Mouse (Mus musculus): ENCODE results near the gene Hp1bp3. TPM values are rescaled to one million over a fixed set of nuclear protein-coding genes. Genes with fewer than 3 reads are reported as not detected.
A peak's percentile ranks its signal among the peaks of the same experiment; 100 is the strongest.

Hp1bp3 gene
- 199 and 209 TPM in 2 replicates for polyA plus RNA-seq (2015; fragmentation: Nextera tagmentation; extraction: Ambion mirVana)

- Histone ChIP-seq H3K36me3 (ENCODE audit: control insufficient read depth, insufficient read depth, low read length) (no peaks in the 10 kb centered on the region), H3K9ac (ENCODE audit: low read depth, low read length) (peak within 1 kb of the TSS; percentile 97), H3K4me2 (ENCODE audit: low read length) (peak within 1 kb of the TSS; percentile 80), H3K4me1 (ENCODE audit: control insufficient read depth, insufficient read depth, low read length) (peaks cover 31% of the 10 kb centered on the region), H3K9me3 (replicated peaks; ENCODE audit: control insufficient read depth, low read length, poor library complexity, severe bottlenecking) (no peaks in the 10 kb centered on the region), H3K27me3 (ENCODE audit: control insufficient read depth, insufficient read depth, low read depth, low read length) (no peaks in the 10 kb centered on the region), H3K4me3 (ENCODE audit: low read depth, low read length) (peak within 1 kb of the TSS; percentile 68), H3K27ac (ENCODE audit: low read length) (peak within 1 kb of the TSS; percentile 100)
- WGBS = under 1% methylated on average over 58 of the region's 84 CpGs
- ATAC-seq = peak; percentile 80
These were observed at the start of gene Hp1bp3 for GRCm38 (mm10) chr4:138216200-138216890. TSS of gene Hp1bp3 (plus strand) at chr4:138216296.

DNA sequence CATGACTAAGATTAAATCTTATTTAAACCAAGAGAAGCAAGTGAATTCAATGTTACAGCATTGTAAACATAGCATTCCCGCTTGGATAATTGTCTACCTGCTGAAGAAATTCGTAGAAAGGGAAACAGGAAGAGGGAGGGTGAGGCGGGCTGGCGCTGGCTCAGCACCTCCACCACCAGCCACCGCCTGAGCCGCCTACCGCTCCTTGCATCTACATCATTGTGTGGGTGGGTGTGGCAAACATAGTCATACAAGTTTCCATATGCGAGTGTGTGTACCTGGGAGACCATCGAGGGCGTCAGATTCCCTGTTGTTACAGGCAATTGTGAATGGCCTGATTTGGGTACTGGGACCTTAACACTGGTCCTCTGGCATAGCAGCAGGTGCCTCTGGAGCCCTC, 49.6 kb upstream of the Hp1bp3 start:
- WGBS = 95% methylated on average over 10 of the region's 10 CpGs
- H3K36me3 ChIP-seq (ENCODE audit: control insufficient read depth, insufficient read depth, low read length) = peaks cover 21% of the 10 kb centered on the region
- no peak for ATAC-seq

DNA sequence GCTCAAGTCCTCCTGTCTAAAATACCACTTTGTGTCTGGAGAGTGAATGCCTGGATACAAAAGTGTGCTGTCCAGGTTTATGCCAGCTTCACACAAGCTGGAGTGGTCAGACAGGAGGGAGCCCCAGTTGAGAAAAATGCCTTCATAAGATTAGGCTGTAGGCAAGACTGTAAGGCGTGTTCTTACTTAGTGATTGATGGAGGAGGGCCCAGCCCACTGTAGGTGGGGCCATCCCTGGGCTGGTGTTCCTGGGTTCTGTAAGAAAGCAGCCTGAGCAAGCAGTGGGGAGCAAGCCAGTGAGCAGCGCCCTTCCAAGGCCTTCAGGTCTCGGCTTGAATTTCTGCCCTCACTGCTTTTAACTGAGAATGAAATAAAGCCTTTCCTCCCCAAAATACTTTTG, 47.9 kb upstream of the Hp1bp3 start:
- WGBS = 88% methylated on average over 3 of the region's 3 CpGs
- H3K4me1 ChIP-seq (ENCODE audit: control insufficient read depth, insufficient read depth, low read length) = peaks cover 7% of the 10 kb centered on the region
- no peaks in the 10 kb centered on the region for H3K9me3 ChIP-seq (replicated peaks; ENCODE audit: control insufficient read depth, low read length, poor library complexity, severe bottlenecking)
- no peak for ATAC-seq
- peaks cover 31% of the 10 kb centered on the region for H3K36me3 ChIP-seq (ENCODE audit: control insufficient read depth, insufficient read depth, low read length)
- H3K27me3 ChIP-seq (ENCODE audit: control insufficient read depth, insufficient read depth, low read depth, low read length) = no peaks in the 10 kb centered on the region
- no peak overlapping the region for H3K27ac ChIP-seq (ENCODE audit: low read length)
- no peak overlapping the region for H3K4me3 ChIP-seq (ENCODE audit: low read depth, low read length)
- no peak overlapping the region for H3K4me2 ChIP-seq (ENCODE audit: low read length)
- no peak overlapping the region for H3K9ac ChIP-seq (ENCODE audit: low read depth, low read length)

More for the DNA sequence above, 49.6 kb upstream of the Hp1bp3 start:
- Histone ChIP-seq H3K9me3 (replicated peaks; ENCODE audit: control insufficient read depth, low read length, poor library complexity, severe bottlenecking) (no peaks in the 10 kb centered on the region), H3K9ac (ENCODE audit: low read depth, low read length) (no peak overlapping the region), H3K4me2 (ENCODE audit: low read length) (no peak overlapping the region), H3K4me3 (ENCODE audit: low read depth, low read length) (no peak overlapping the region), H3K4me1 (ENCODE audit: control insufficient read depth, insufficient read depth, low read length) (peaks cover 7% of the 10 kb centered on the region), H3K27me3 (ENCODE audit: control insufficient read depth, insufficient read depth, low read depth, low read length) (no peaks in the 10 kb centered on the region), H3K27ac (ENCODE audit: low read length) (no peak overlapping the region)

- H3K9me3 ChIP-seq (replicated peaks; ENCODE audit: control insufficient read depth, low read length, poor library complexity, severe bottlenecking) = no peaks in the 10 kb centered on the region
- WGBS = 94% methylated on average over 4 of the region's 4 CpGs
- H3K36me3 ChIP-seq (ENCODE audit: control insufficient read depth, insufficient read depth, low read length) = peaks cover 31% of the 10 kb centered on the region
- H3K27ac ChIP-seq (ENCODE audit: low read length) = no peak overlapping the region
- H3K4me3 ChIP-seq (ENCODE audit: low read depth, low read length) = no peak overlapping the region
- no peak overlapping the region for H3K4me2 ChIP-seq (ENCODE audit: low read length)
- no peak for ATAC-seq
- H3K9ac ChIP-seq (ENCODE audit: low read depth, low read length) = no peak overlapping the region
- H3K27me3 ChIP-seq (ENCODE audit: control insufficient read depth, insufficient read depth, low read depth, low read length) = no peaks in the 10 kb centered on the region
- no peaks in the 10 kb centered on the region for H3K4me1 ChIP-seq (ENCODE audit: control insufficient read depth, insufficient read depth, low read length)
These were observed 46.7 kb upstream of the Hp1bp3 start for GRCm38 (mm10) chr4:138169420-138169819.

- H3K27ac ChIP-seq (ENCODE audit: low read length) = no peak overlapping the region
- H3K4me2 ChIP-seq (ENCODE audit: low read length) = no peak overlapping the region
- H3K9ac ChIP-seq (ENCODE audit: low read depth, low read length) = no peak overlapping the region
- no peaks in the 10 kb centered on the region for H3K27me3 ChIP-seq (ENCODE audit: control insufficient read depth, insufficient read depth, low read depth, low read length)
- ATAC-seq = no peak
- WGBS = 95% methylated on average over 4 of the region's 4 CpGs
- no peak overlapping the region for H3K4me3 ChIP-seq (ENCODE audit: low read depth, low read length)
- H3K4me1 ChIP-seq (ENCODE audit: control insufficient read depth, insufficient read depth, low read length) = no peaks in the 10 kb centered on the region
- H3K36me3 ChIP-seq (ENCODE audit: control insufficient read depth, insufficient read depth, low read length) = peaks cover 35% of the 10 kb centered on the region
- no peaks in the 10 kb centered on the region for H3K9me3 ChIP-seq (replicated peaks; ENCODE audit: control insufficient read depth, low read length, poor library complexity, severe bottlenecking)
These were observed 43.4 kb upstream of the Hp1bp3 start for GRCm38 (mm10) chr4:138172686-138173085.

- WGBS = 98% methylated on average over 5 of the region's 5 CpGs
- H3K27ac ChIP-seq (ENCODE audit: low read length) = no peak overlapping the region
These were observed 36.7 kb upstream of the Hp1bp3 start for GRCm38 (mm10) chr4:138179391-138179790.

GRCm38 (mm10) chr4:138180719-138181118, 35.4 kb upstream of the Hp1bp3 start:
- Histone ChIP-seq H3K4me2 (ENCODE audit: low read length) (no peak overlapping the region), H3K9ac (ENCODE audit: low read depth, low read length) (no peak overlapping the region), H3K27me3 (ENCODE audit: control insufficient read depth, insufficient read depth, low read depth, low read length) (no peaks in the 10 kb centered on the region), H3K4me1 (ENCODE audit: control insufficient read depth, insufficient read depth, low read length) (no peaks in the 10 kb centered on the region), H3K36me3 (ENCODE audit: control insufficient read depth, insufficient read depth, low read length) (peaks cover 58% of the 10 kb centered on the region), H3K9me3 (replicated peaks; ENCODE audit: control insufficient read depth, low read length, poor library complexity, severe bottlenecking) (no peaks in the 10 kb centered on the region), H3K4me3 (ENCODE audit: low read depth, low read length) (no peak overlapping the region), H3K27ac (ENCODE audit: low read length) (no peak overlapping the region)
- ATAC-seq = no peak
- 96% methylated on average over 4 of the region's 4 CpGs for WGBS

More at GRCm38 (mm10) chr4:138179391-138179790, 36.7 kb upstream of the Hp1bp3 start:
- H3K4me2 ChIP-seq (ENCODE audit: low read length) = no peak overlapping the region
- no peaks in the 10 kb centered on the region for H3K4me1 ChIP-seq (ENCODE audit: control insufficient read depth, insufficient read depth, low read length)
- no peak overlapping the region for H3K9ac ChIP-seq (ENCODE audit: low read depth, low read length)
- no peak for ATAC-seq
- no peaks in the 10 kb centered on the region for H3K9me3 ChIP-seq (replicated peaks; ENCODE audit: control insufficient read depth, low read length, poor library complexity, severe bottlenecking)
- H3K36me3 ChIP-seq (ENCODE audit: control insufficient read depth, insufficient read depth, low read length) = peaks cover 52% of the 10 kb centered on the region
- H3K4me3 ChIP-seq (ENCODE audit: low read depth, low read length) = no peak overlapping the region
- H3K27me3 ChIP-seq (ENCODE audit: control insufficient read depth, insufficient read depth, low read depth, low read length) = no peaks in the 10 kb centered on the region

- no peak overlapping the region for H3K27ac ChIP-seq (ENCODE audit: low read length)
- peaks cover 53% of the 10 kb centered on the region for H3K36me3 ChIP-seq (ENCODE audit: control insufficient read depth, insufficient read depth, low read length)
- no peaks in the 10 kb centered on the region for H3K4me1 ChIP-seq (ENCODE audit: control insufficient read depth, insufficient read depth, low read length)
- no peaks in the 10 kb centered on the region for H3K27me3 ChIP-seq (ENCODE audit: control insufficient read depth, insufficient read depth, low read depth, low read length)
- H3K9me3 ChIP-seq (replicated peaks; ENCODE audit: control insufficient read depth, low read length, poor library complexity, severe bottlenecking) = no peaks in the 10 kb centered on the region
- 93% methylated on average over 5 of the region's 5 CpGs for WGBS
- H3K4me3 ChIP-seq (ENCODE audit: low read depth, low read length) = no peak overlapping the region
- no peak for ATAC-seq
- H3K9ac ChIP-seq (ENCODE audit: low read depth, low read length) = no peak overlapping the region
- H3K4me2 ChIP-seq (ENCODE audit: low read length) = no peak overlapping the region
These were observed 32.0 kb upstream of the Hp1bp3 start for GRCm38 (mm10) chr4:138184056-138184455.

DNA sequence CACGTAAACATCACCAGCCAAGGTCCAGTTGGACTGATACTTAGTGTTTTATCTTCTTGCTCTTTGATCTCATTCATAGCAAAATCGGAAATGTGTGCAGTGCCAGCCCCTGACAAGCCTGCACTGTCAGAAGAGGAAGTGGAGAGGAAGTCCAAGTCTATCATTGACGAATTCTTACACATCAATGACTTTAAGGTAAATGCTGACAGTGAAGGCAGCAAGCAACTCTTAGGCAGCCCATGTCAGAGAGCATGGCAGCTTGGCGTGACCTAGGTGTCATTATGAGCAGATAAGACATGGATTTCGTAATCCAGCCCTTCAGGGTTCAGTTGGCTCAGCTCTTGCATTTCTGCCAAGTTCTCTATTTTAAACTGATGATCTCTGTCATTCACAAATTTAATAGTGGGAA, 31.5 kb upstream of the Hp1bp3 start:
- no peak overlapping the region for H3K4me2 ChIP-seq (ENCODE audit: low read length)
- no peak overlapping the region for H3K4me3 ChIP-seq (ENCODE audit: low read depth, low read length)
- H3K9ac ChIP-seq (ENCODE audit: low read depth, low read length) = no peak overlapping the region
- no peak for ATAC-seq
- 89% methylated on average over 5 of the region's 5 CpGs for WGBS
- H3K9me3 ChIP-seq (replicated peaks; ENCODE audit: control insufficient read depth, low read length, poor library complexity, severe bottlenecking) = no peaks in the 10 kb centered on the region
- no peaks in the 10 kb centered on the region for H3K4me1 ChIP-seq (ENCODE audit: control insufficient read depth, insufficient read depth, low read length)
- no peaks in the 10 kb centered on the region for H3K27me3 ChIP-seq (ENCODE audit: control insufficient read depth, insufficient read depth, low read depth, low read length)
- H3K36me3 ChIP-seq (ENCODE audit: control insufficient read depth, insufficient read depth, low read length) = peaks cover 50% of the 10 kb centered on the region
- H3K27ac ChIP-seq (ENCODE audit: low read length) = no peak overlapping the region
